Mouse (Mus musculus) lung, embryonic 15.5 days (tissue): ENCODE results near the gene Zdhhc21. TPM values are rescaled to one million over a fixed set of nuclear protein-coding genes. Genes with fewer than 3 reads are reported as not detected.

Experiments
- ATAC-seq: fragments of 200-750 bp; cut with Nextera tagmentation; 2 replicates; pipeline ENCODE4 v1.8.0; 2017; ENCODE audit warnings: moderate number of reproducible peaks, borderline replicate concordance; ENCODE audit not compliant: low FRiP score, low TSS enrichment; ENCODE audit errors: extremely low read depth
- H3K27ac ChIP-seq: fragments of 300-500 bp; sonication (generic); 2 replicates; pipeline ENCODE4 v1.5.1; 2015; ENCODE audit warnings: moderate library complexity, mild to moderate bottlenecking, inconsistent platforms
- H3K27me3 ChIP-seq: fragments of 300-500 bp; sonication (generic); 2 replicates; pipeline ENCODE4 v1.6.1; 2015; ENCODE audit warnings: inconsistent platforms
- H3K36me3 ChIP-seq: fragments of 300-500 bp; sonication (generic); 2 replicates; pipeline ENCODE4 v1.6.1; 2015; ENCODE audit warnings: inconsistent platforms
- H3K4me1 ChIP-seq: fragments of 300-500 bp; sonication (generic); 2 replicates; pipeline ENCODE4 v1.6.1; 2015; ENCODE audit warnings: inconsistent platforms
- H3K4me2 ChIP-seq: fragments of 300-500 bp; sonication (generic); 2 replicates; pipeline ENCODE4 v1.6.1; 2015; ENCODE audit warnings: inconsistent platforms, mild to moderate bottlenecking, moderate library complexity
- H3K4me3 ChIP-seq: fragments of 300-500 bp; sonication (generic); 2 replicates; pipeline ENCODE4 v1.5.1; 2015; ENCODE audit warnings: mild to moderate bottlenecking, inconsistent platforms
- H3K9ac ChIP-seq: fragments of 300-500 bp; sonication (generic); 2 replicates; pipeline ENCODE4 v1.6.1; 2015; ENCODE audit warnings: inconsistent platforms
- H3K9me3 ChIP-seq: fragments of 300-500 bp; sonication (generic); 2 replicates; pipeline ENCODE4 v1.6.1; 2016; ENCODE audit warnings: inconsistent platforms
- WGBS: fragments of 180-500 bp; shearing (Covaris S2); methylation state at CpG from one replicate; pipeline ENCODE4 v1.1.7; 2015; 5-methylcytosine and 5-hydroxymethylcytosine counted together
- polyA plus RNA-seq: library from polyadenylated mRNA; unstranded; fragments of >200 nt; fragmentation: Nextera tagmentation; extraction: Ambion mirVana; gene quantifications from 2 replicates; pipeline ENCODE4 v1.2.1, GENCODE M21; 2015

Gene Zdhhc21
- polyA plus RNA-seq, 1 experiment from 2014 or later, result 15.2 TPM

DNA sequence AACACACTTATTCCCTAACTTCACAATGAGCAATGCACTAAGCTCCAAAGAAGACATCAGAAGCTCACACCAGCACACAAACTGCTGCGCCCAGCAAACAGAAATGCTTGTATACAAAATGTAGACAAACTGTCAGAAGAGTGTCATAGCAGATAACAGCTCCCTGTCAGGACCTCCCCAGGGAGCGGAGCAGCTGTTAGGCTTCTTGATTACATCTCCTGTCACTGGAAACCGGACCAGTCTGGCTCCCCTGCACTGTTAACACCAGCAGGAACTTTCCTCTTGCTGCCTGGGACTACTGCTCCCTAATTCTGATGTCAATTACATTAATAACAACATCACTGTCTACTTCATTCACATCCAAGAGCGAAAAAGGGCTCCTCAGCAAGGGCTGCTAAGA, 44.5 kb downstream of the Zdhhc21 start:
- peak; percentile 97; the same call in 1 of the 2 replicates for ATAC-seq
- no peaks in the 10 kb centered on the region for H3K36me3 ChIP-seq
- H3K4me3 ChIP-seq, result no peak overlapping the region
- no peaks in the 10 kb centered on the region for H3K9me3 ChIP-seq
- H3K27me3 ChIP-seq, result no peaks in the 10 kb centered on the region
- H3K4me1 ChIP-seq, result peaks cover 14% of the 10 kb centered on the region
- no peak overlapping the region for H3K27ac ChIP-seq
- 43% methylated on average over 4 of the region's 4 CpGs for WGBS
- H3K4me2 ChIP-seq, result no peak overlapping the region
- H3K9ac ChIP-seq, result no peak overlapping the region

DNA sequence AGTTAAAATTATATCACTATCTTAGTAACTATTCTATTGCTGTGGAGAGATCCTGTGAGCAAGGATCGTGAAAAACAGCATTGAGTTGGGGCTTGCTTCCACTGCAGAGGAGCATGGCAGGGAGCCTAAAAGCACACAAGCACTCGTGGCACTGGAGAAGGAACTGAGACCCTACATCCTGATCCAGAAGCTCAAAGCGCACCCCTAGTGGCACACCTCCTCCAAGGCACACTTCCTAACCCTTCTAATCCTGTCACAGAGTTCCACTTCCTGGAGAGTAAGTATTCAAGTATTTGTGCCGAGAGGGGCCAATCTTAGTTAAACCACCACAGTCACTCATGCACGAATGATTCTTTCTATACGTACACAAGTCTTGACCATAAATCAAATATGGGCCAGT, 46.4 kb downstream of the Zdhhc21 start:
- no peak for ATAC-seq
- no peaks in the 10 kb centered on the region for H3K27me3 ChIP-seq
- no peak overlapping the region for H3K27ac ChIP-seq
- H3K36me3 ChIP-seq, result no peaks in the 10 kb centered on the region
- peaks cover 14% of the 10 kb centered on the region for H3K4me1 ChIP-seq
- no peak overlapping the region for H3K4me2 ChIP-seq
- H3K9ac ChIP-seq, result no peak overlapping the region
- no peak overlapping the region for H3K4me3 ChIP-seq
- whole genome bisulfite sequencing, result 64% methylated on average over 6 of the region's 6 CpGs
- H3K9me3 ChIP-seq, result no peaks in the 10 kb centered on the region

GRCm38 (mm10) chr4:82807811-82808210, 51.9 kb downstream of the Zdhhc21 start:
- Histone ChIP-seq H3K9ac (no peak overlapping the region), H3K27me3 (no peaks in the 10 kb centered on the region), H3K4me3 (no peak overlapping the region), H3K4me2 (no peak overlapping the region), H3K27ac (no peak overlapping the region), H3K36me3 (no peaks in the 10 kb centered on the region), H3K4me1 (no peaks in the 10 kb centered on the region), H3K9me3 (no peaks in the 10 kb centered on the region)
- no peak for ATAC-seq
- WGBS, result 74% methylated on average over 10 of the region's 10 CpGs

GRCm38 (mm10) chr4:82806176-82806757, 53.5 kb downstream of the Zdhhc21 start:
- no peak overlapping the region for H3K4me3 ChIP-seq
- 86% methylated on average over 10 of the region's 10 CpGs for WGBS
- no peak overlapping the region for H3K4me2 ChIP-seq
- H3K4me1 ChIP-seq, result no peaks in the 10 kb centered on the region
- no peak overlapping the region for H3K9ac ChIP-seq
- no peak for ATAC-seq
- H3K27me3 ChIP-seq, result no peaks in the 10 kb centered on the region
- H3K9me3 ChIP-seq, result no peaks in the 10 kb centered on the region
- no peaks in the 10 kb centered on the region for H3K36me3 ChIP-seq
- no peak overlapping the region for H3K27ac ChIP-seq

DNA sequence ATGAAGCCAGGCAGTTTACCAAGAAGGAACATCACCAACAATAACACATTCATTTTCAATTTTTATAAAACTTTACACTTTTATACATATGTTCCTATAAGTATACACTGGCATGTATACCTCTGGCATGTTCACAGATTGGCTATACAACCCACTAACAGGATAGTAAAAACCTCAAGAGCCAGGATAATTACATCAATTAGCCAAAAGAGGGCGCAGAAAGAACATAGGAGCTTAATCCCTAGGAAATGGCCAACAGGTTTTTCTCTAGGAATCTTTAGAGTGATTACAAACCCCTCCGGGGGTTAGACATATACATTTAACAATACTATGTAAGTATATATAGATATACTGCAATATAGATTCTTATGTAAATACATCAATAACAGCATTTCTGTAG, 55.7 kb downstream of the Zdhhc21 start:
- no peak overlapping the region for H3K27ac ChIP-seq
- H3K27me3 ChIP-seq, result no peaks in the 10 kb centered on the region
- no peak overlapping the region for H3K4me2 ChIP-seq
- no peak overlapping the region for H3K9ac ChIP-seq
- no peaks in the 10 kb centered on the region for H3K9me3 ChIP-seq
- WGBS, result 37% methylated on average over 2 of the region's 2 CpGs
- no peak for ATAC-seq
- no peak overlapping the region for H3K4me3 ChIP-seq
- H3K36me3 ChIP-seq, result no peaks in the 10 kb centered on the region
- H3K4me1 ChIP-seq, result no peaks in the 10 kb centered on the region

- Histone ChIP-seq H3K4me1 (0 out of 2 replicates have a peak, but pooled peaks cover 3% of the 10 kb centered on the region), H3K4me3 (no peak overlapping the region), H3K27ac (peak overlapping the region; percentile 18; the same call in 1 of the 2 replicates), H3K9ac (no peak overlapping the region), H3K9me3 (no peaks in the 10 kb centered on the region), H3K36me3 (no peaks in the 10 kb centered on the region), H3K27me3 (no peaks in the 10 kb centered on the region), H3K4me2 (no peak overlapping the region)
- WGBS, result 67% methylated on average over 6 of the region's 6 CpGs
- peak; percentile 23; the same call in 1 of the 2 replicates for ATAC-seq
Measured at GRCm38 (mm10) chr4:82793608-82794007, 66.2 kb downstream of the Zdhhc21 start.

DNA sequence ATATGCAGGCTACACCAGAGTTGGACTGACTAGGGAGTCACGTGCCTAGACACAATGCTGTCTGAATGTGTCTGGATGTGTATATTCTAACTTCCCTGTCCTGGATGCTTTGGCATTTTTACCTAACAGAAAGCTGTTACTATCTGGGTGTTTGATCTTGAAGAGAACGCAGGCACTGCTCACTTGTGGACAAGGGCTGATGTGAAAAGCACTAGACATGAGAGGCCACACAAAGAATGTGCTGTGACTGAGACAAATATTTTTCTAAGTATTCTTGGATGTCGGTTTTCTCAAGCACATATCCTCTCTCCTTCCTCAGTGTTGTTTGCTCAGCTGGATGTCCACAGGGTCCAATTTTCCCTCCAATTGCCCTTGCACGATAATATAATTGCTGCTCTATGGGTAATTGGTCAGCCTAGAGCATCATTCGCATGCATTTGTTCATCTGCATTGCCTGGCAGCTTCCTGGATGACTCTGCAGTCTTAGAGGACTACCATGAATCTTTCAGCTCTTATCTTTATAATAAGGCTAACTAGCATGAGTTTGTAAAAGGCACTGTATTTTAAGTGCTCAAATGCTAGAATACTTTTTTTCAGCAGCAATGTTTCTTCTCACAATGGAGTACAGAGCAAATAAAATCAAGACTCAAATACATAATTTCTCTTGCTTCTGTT, 66.7 kb downstream of the Zdhhc21 start:
- H3K4me2 ChIP-seq, result no peak overlapping the region
- H3K27me3 ChIP-seq, result no peaks in the 10 kb centered on the region
- H3K9me3 ChIP-seq, result no peaks in the 10 kb centered on the region
- H3K4me3 ChIP-seq, result no peak overlapping the region
- H3K4me1 ChIP-seq, result 0 out of 2 replicates have a peak, but pooled peaks cover 3% of the 10 kb centered on the region
- H3K27ac ChIP-seq, result peak overlapping the region; percentile 50
- peak; percentile 69; the same call in 1 of the 2 replicates for ATAC-seq
- 43% methylated on average over 5 of the region's 5 CpGs for whole genome bisulfite sequencing
- H3K36me3 ChIP-seq, result no peaks in the 10 kb centered on the region
- no peak overlapping the region for H3K9ac ChIP-seq

- no peak overlapping the region for H3K9ac ChIP-seq
- H3K27me3 ChIP-seq, result no peaks in the 10 kb centered on the region
- no peak overlapping the region for H3K4me2 ChIP-seq
- no peaks in the 10 kb centered on the region for H3K9me3 ChIP-seq
- H3K27ac ChIP-seq, result no peak overlapping the region
- no peak overlapping the region for H3K4me3 ChIP-seq
- peaks cover 17% of the 10 kb centered on the region for H3K4me1 ChIP-seq
- no peak for ATAC-seq
- H3K36me3 ChIP-seq, result no peaks in the 10 kb centered on the region
- 69% methylated on average over 11 of the region's 11 CpGs for WGBS
Measured at GRCm38 (mm10) chr4:82765513-82766216, 94.1 kb downstream of the Zdhhc21 start.

GRCm38 (mm10) chr4:82763586-82763985, 96.2 kb downstream of the Zdhhc21 start:
- no peaks in the 10 kb centered on the region for H3K9me3 ChIP-seq
- H3K27ac ChIP-seq, result no peak overlapping the region
- no peak overlapping the region for H3K9ac ChIP-seq
- no peak overlapping the region for H3K4me3 ChIP-seq
- H3K27me3 ChIP-seq, result no peaks in the 10 kb centered on the region
- no peak for ATAC-seq
- no peak overlapping the region for H3K4me2 ChIP-seq
- peaks cover 17% of the 10 kb centered on the region for H3K4me1 ChIP-seq
- 39% methylated on average over 5 of the region's 5 CpGs for WGBS
- no peaks in the 10 kb centered on the region for H3K36me3 ChIP-seq

GRCm38 (mm10) chr4:82762430-82763119, 97.2 kb downstream of the Zdhhc21 start:
- Histone ChIP-seq H3K9ac (no peak overlapping the region), H3K4me2 (peak overlapping the region; percentile 5), H3K4me1 (peaks cover 17% of the 10 kb centered on the region), H3K9me3 (no peaks in the 10 kb centered on the region), H3K27ac (peak overlapping the region; percentile 77), H3K4me3 (no peak overlapping the region), H3K36me3 (no peaks in the 10 kb centered on the region), H3K27me3 (no peaks in the 10 kb centered on the region)
- WGBS, result 8% methylated on average over 10 of the region's 10 CpGs
- ATAC-seq, result peak; percentile 55; the same call in 1 of the 2 replicates

GRCm38 (mm10) chr4:82756295-82756626, 103.5 kb downstream of the Zdhhc21 start:
- ATAC-seq, result no peak
- H3K4me2 ChIP-seq, result no peak overlapping the region
- no peaks in the 10 kb centered on the region for H3K36me3 ChIP-seq
- 21% methylated on average over 3 of the region's 3 CpGs for WGBS
- peak overlapping the region; percentile 57 for H3K27ac ChIP-seq
- no peaks in the 10 kb centered on the region for H3K27me3 ChIP-seq
- H3K9me3 ChIP-seq, result no peaks in the 10 kb centered on the region
- H3K4me1 ChIP-seq, result 0 out of 2 replicates have a peak, but pooled peaks cover 4% of the 10 kb centered on the region
- no peak overlapping the region for H3K9ac ChIP-seq
- H3K4me3 ChIP-seq, result no peak overlapping the region
